In genomic region chr19:27599639-27600308, GRCm38 (mm10) we compare ENCODE assay signal across 11 mouse cellular contexts.
DNase-seq lines count a peak whose midpoint lies in the region; ATAC-seq and TF ChIP-seq lines count a peak whose summit lies in the region.
"Had no signal": no experiment of that assay in that cellular context is flagged by ENCODE, and none has a peak within 500 bp of the region (broad histone marks: within the 10 kb centered on the region; RNA-seq: fewer than 3 reads in every experiment).

No protein-coding gene starts in this region.

- peaks cover 7% of the 10 kb centered on the region for H3K4me1 ChIP-seq in hindbrain, embryonic 16.5 days (ENCODE audit: control insufficient read depth, insufficient read depth, low read depth, low read length)
- H3K4me1 ChIP-seq in neural tube, embryonic 14.5 days (ENCODE audit: control insufficient read depth, insufficient read depth, low read length), result no peaks in the 10 kb centered on the region

- no peaks in the 10 kb centered on the region for H3K36me3 ChIP-seq in hindbrain, embryonic 16.5 days (ENCODE audit: control insufficient read depth, insufficient read depth, low read length)
- no peaks in the 10 kb centered on the region for H3K36me3 ChIP-seq in neural tube, embryonic 14.5 days (ENCODE audit: control insufficient read depth, insufficient read depth, low read length)
- H3K36me3 ChIP-seq: heart, embryonic 15.5 days had no signal

- H3K4me2 ChIP-seq in hindbrain, embryonic 16.5 days (ENCODE audit: low read length), result peak overlapping the region; percentile 20; the same call in 1 of the 2 replicates
- no peak overlapping the region for H3K4me2 ChIP-seq in neural tube, embryonic 14.5 days (ENCODE audit: low read depth, low read length)
- H3K4me2 ChIP-seq: heart, embryonic 15.5 days had no signal

- H3K9me3 ChIP-seq in hindbrain, embryonic 16.5 days (ENCODE audit: control insufficient read depth, low read length), result no peaks in the 10 kb centered on the region
- H3K9me3 ChIP-seq in neural tube, embryonic 14.5 days (ENCODE audit: control insufficient read depth, low read length), result no peaks in the 10 kb centered on the region
- H3K9me3 ChIP-seq: heart, embryonic 15.5 days had no signal

- H3K27me3 ChIP-seq in hindbrain, embryonic 16.5 days (replicated peaks; ENCODE audit: control insufficient read depth, insufficient read depth, low read length), result no peaks in the 10 kb centered on the region
- H3K27me3 ChIP-seq in neural tube, embryonic 14.5 days (ENCODE audit: control insufficient read depth, insufficient read depth, low read length), result no peaks in the 10 kb centered on the region
- H3K27me3 ChIP-seq: heart, embryonic 15.5 days had no signal

- no peak overlapping the region for H3K4me3 ChIP-seq in hindbrain, embryonic 16.5 days (ENCODE audit: low read length)
- H3K4me3 ChIP-seq in neural tube, embryonic 14.5 days (ENCODE audit: low read depth, low read length), result no peak overlapping the region
- H3K4me3 ChIP-seq: heart, embryonic 15.5 days had no signal

- no peak for TF ChIP-seq CTCF in brain, embryonic 14.5 days (IDR thresholded peaks at IDR 0.05; ENCODE audit: borderline replicate concordance, extremely low read depth, insufficient read depth, insufficient read length)

- peak overlapping the region; percentile 63 for H3K27ac ChIP-seq in hindbrain, embryonic 16.5 days (ENCODE audit: low read depth, low read length)
- H3K27ac ChIP-seq in neural tube, embryonic 14.5 days (ENCODE audit: low read depth, low read length), result no peak overlapping the region
- H3K27ac ChIP-seq: heart, embryonic 15.5 days had no signal

- 30% methylated on average over 10 of the region's 10 CpGs for WGBS in hindbrain, embryonic 16.5 days
- 43% methylated on average over 10 of the region's 10 CpGs for WGBS in neural tube, embryonic 14.5 days

- peak; percentile 84 for ATAC-seq in hindbrain, embryonic 16.5 days
- ATAC-seq in neural tube, embryonic 14.5 days (ENCODE audit: low read depth), result peak; percentile 49

- no peak overlapping the region; the same call in 1 of the 2 replicates for H3K9ac ChIP-seq in hindbrain, embryonic 16.5 days (ENCODE audit: low read depth, low read length)
- 0 out of 2 replicates have a peak overlapping the region, but pooled peaks have one; percentile 26 for H3K9ac ChIP-seq in neural tube, embryonic 14.5 days (replicated peaks; ENCODE audit: low read depth, low read length)
- H3K9ac ChIP-seq: heart, embryonic 15.5 days had no signal

- TF ChIP-seq POLR2A in brain, embryonic 14.5 days (IDR thresholded peaks at IDR 0.05; ENCODE audit: borderline replicate concordance, extremely low read depth, insufficient read depth, insufficient read length, poor library complexity, severe bottlenecking), result no peak

- DNase-seq in cerebellum, postnatal 14 days, result peak; percentile 44 to 64
- DNase-seq in cerebellum, adult 8-10 months, result no peak
- DNase-seq in brain, embryonic 14.5 days (ENCODE audit: low read depth), result peak; percentile 90
- DNase-seq in B cell, adult 2 months, result no peak
- DNase-seq in adrenal gland, adult 2 months, result no peak
- DNase-seq in lung, adult 18-20 months, result no peak
- DNase-seq: adrenal gland, postnatal 14 days; spleen, adult 18-20 months had no signal

Comparison
In these comparisons a context has a peak if more than half of its experiments do, and no peak if none do; other contexts are left out.
1. DNase-seq: peak in cerebellum, postnatal 14 days (2 of 2) and brain, embryonic 14.5 days (single experiment); none in cerebellum, adult 8-10 months (single experiment), B cell, adult 2 months (0 of 2), adrenal gland, adult 2 months (single experiment) and lung, adult 18-20 months (0 of 2).